Mouse (Mus musculus) 3T3-L1 (cell line): ENCODE results near the gene Rhobtb3.
A peak's percentile ranks its signal among the peaks of the same experiment; 100 is the strongest.

ENCODE experiments used
- DNase-seq: peaks from one replicate; pipeline ENCODE4 v3.0.0-alpha.2; 2015; ENCODE audit warnings: low read depth, low spot score

Gene Rhobtb3

DNA sequence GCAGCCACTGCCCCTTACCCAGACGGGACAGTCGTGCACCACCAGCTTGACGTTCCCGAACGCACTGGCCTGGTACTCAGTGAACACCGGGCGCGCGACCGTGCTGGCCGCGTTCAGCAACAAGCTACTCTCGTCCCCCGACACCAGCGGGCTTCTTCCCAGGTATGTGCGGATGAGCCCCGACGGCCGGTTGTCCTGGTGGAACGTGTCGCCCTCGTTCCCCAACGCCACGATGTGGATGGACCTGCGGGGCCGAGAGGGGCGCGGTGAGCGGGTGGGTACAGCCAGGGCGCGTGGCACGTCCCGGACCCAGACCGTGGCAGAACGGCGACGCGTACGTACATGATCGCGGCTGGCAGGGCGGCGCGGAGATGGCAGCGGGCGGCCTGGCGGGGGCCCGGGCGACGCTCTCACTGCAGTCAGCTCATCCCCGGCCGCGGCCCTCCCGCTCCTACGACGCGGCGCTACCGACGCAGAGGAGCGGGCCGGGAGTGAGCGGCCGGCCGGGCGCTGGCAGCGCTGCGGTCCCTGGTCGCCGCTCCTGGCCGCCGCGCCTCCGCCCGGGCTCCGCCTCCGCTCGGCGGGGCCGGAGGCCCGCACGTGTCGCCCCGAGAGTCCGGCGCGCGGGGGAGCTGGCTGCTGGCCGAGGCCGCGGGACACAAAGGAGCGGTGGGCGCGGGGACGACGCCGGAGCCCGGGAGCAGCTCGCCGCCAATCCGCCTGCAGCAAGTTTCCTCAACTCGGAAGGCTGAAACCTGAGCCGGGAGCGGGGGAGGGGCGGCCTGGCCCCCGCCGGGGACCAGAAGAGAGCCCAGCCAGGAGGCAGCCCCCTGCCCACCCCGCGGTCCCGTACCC is at the start of gene Rhobtb3:
Rhobtb3 (minus strand) TSS at position 737 of the 855 bp plus-strand sequence.
- peak; percentile 78 for DNase-seq

DNA sequence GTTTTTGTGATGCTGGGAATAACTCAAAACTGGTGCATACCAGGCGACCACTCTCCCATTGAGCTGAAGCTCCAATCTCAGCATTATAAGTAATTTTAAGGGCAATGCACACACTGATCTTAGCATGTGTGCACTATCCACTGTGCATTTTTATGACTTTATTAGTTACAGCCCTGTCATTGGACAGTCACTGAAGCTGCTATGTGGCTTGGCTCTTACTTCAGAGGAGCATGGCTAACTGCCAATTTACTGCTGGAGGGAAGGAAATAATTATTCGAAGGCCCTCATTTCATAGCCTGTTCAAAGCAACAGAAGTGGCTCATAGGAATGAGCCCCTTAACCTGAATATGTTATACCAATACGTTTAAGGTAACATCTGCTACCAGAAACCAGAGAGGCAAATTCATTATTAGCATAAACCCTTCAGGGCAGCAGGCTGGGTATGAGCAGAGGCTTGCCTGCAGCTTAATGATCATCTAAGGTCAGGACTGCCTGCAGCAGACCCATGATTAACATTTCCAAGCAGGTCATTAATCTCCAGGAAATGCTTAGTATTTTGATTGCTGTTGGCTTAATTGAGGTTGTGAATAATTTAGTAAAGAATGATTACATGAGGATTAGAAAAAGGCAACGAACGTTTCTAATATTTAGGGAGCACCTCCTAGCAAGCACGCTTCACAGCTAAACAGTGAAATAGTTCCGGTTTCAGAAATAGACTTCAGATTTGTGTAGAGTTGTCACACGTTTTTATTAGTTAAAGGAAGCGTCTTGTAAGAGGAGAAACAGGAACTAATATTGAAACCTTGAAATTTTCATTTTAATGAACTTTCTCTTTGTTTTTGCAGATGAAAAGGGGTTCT is 48.7 kb upstream of the Rhobtb3 start:
- DNase-seq, result peak; percentile 39

DNA sequence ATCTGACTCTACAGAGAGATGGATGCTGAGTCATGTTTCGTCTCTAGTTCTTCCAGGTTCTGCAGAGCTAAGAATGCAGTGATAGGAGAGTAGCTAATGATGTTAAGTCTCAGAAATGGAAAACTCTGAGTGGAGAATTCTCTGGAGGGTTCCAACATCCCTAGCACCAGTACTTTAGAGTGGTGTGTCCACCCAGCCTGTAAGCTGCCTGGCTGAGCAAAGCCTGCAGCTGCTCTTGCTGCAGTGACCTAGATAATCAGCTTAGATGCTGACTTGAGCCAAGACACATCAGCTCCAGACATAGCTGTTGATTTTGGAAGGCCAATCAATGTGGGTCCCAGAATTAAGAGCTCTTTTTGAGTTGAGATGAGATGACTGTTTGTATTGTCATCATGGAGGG is 44.4 kb upstream of the Rhobtb3 start:
- DNase-seq, result peak; percentile 40

DNA sequence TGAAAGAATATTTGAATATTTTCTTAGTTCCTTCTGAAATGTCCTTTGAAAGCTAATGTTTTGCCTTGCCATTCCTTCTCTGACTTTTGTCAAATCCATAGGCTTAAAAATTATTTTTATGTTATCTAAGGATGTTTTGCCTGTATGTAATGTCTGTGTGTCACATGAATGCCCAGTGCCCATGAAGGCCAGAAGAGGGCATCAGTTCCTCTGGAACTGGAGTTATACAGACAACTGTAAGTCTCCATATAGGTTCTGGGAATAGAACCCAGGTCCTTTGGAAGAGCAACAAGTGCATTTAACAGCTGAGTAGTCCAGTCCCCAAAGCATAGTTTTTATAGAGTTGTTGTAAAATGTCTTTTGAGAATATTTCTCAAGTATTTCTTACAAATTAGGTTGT is 38.2 kb upstream of the Rhobtb3 start:
- DNase-seq, result peak; percentile 27

DNA sequence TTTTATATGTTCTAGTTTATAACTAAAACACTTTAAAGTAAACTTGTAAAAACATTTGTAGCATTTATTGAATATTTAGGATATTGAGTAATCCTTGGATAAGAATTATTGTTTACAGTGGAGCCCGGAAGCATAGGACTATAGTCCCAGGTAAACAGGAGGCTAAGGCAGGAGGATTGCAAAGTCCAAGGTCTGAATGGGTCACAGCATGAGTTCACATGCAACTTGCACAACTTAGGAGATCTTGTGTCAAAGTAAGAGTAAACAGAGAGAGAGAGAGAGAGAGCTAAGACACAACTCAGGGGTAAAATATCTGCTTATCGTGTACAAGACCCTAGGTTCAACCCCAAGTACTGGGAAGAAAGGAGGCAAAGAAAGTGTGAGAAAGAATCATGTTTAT is 32.9 kb upstream of the Rhobtb3 start:
- no peak for DNase-seq

DNA sequence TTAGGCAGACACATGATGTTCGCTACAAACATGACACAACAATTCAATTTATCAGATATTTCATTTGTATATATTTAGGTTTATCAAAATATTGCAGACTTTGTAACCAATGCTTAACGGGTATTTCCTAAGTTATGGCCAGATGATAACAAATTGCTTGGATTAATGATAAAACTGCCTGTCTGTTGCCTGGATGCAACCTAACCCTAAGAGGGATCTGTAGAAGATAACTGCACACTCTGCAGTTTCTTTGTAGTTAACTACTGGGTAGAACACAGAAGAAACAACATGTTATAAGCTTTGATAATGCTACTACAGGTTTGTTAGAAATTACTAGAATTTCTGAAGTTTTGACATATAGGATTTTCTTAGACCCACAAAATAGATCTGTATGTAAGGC is 32.5 kb upstream of the Rhobtb3 start:
- no peak for DNase-seq

DNA sequence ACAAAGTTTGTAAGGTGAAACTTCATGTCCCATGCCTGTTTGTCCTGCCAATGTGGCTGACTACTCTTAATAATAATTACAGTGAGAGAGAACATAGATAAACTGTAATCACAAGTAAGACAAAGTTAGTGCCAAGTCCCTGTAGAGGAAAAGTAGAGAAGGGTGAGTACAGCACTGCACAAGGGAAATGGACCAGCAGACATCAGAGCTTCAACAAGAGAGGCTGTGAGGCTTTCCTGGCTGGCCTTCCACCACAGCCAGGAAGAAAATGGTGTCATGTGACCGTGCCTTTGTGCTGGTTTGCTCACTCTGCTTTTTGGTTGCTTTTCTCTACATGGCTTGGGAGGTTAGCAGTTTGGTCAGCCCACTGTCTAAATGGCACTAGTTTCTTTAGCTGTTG is 31.9 kb upstream of the Rhobtb3 start:
- DNase-seq, result no peak

DNA sequence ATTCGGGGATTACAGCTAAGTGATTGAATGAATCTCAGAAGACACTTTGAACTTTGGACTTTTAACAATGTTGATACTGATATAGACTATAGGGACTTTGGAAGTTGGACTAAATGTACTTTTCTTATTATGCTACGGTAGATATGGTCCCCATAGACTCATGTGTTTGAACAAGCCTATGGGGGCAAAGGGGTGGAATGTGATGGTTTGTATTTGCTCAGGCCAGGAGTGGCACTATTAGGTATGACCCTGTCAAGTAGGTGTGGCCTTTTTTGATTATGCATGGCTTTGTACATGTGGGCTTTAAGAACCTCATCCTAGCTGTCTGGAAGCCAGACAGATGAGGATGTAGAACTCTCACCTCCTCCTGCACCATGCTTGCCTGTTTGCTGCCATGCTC is 30.8 kb upstream of the Rhobtb3 start:
- no peak for DNase-seq

DNA sequence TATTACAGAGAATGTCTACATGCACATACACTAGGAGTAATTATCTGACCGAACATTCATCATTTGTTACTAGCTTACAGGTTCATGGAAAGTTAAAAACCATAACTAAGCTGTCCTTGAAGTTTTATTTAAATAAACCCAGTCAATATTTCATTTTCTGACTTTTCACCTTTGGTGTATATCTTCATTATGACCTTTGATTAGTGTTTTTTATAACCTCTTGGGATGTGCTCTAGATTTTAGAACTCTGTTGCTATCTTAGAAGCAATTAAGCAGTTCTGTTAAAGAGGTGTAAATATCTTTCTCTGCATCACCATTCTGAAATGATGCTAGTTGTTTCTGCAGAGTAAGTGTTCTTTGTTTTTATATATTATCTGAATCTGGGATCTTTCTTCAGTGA is 23.1 kb upstream of the Rhobtb3 start, which contains the start of gene Spata9:
Spata9 (plus strand) TSS at position 301 of the 400 bp plus-strand sequence.
- DNase-seq, result no peak

- no peak for DNase-seq
These were observed 11.8 kb upstream of the Rhobtb3 start for GRCm38 (mm10) chr13:75955357-75955992.

GRCm38 (mm10) chr13:75950295-75950694 is 6.6 kb upstream of the Rhobtb3 start:
- DNase-seq, result peak; percentile 78

DNA sequence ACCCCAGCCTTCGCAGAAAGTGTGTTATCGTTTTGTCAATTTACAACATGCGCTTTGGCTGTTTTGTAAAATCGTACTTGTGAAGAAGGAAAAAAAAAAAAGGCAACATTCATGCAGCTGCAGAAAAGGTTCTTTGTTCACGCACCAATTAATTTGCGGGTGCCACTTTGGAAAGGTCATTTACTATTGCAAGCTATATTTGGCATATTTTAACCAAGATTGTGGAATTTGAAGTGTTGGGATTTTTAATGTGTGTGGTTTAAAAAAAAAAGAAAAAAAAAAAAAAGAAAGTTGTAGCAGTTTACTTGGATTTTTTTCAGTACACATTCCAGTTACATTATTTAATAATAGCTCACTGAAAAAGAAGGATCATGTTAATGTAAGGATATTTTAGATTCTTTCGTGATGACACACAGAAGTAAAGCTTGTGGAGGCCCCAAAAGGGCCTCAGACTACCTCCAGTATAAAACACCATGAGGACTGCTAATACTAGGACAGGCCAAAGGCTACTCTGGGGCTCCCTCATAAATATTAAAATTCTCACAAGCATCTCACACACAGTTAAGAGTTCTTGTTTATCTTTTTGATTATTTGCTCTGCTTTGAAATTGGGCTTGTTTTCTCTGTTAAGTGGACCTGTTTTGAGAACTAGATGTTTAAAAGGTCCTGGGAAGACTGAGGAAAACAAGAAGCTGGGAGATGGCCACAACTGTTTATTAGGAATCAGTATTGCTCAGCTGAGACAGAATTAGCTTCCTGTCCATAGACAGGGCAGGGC is 507 bp upstream of the Rhobtb3 start:
- DNase-seq, result peak; percentile 77

DNA sequence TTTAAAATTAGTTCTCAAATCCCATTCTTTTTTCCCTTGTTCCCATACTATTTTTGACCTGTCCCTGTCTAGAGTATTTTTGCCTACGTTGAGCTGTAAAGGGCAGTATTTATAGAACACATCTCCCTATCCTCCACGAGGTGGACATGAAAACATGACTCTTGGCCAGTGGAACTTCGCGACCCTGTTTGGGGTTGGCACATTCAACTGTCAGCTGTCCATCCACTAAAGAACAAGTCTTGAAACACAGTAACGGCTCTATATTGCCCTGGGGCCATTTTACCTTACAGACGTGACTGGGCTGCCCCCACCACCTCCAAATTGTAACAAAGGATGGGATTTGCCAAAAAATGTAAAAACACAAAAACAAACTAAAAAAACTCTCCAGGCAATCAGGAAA is 994 bp downstream of the Rhobtb3 start:
- DNase-seq, result peak; percentile 77

- peak; percentile 32 for DNase-seq
These were observed 2.0 kb downstream of the Rhobtb3 start for GRCm38 (mm10) chr13:75941518-75942295.

DNA sequence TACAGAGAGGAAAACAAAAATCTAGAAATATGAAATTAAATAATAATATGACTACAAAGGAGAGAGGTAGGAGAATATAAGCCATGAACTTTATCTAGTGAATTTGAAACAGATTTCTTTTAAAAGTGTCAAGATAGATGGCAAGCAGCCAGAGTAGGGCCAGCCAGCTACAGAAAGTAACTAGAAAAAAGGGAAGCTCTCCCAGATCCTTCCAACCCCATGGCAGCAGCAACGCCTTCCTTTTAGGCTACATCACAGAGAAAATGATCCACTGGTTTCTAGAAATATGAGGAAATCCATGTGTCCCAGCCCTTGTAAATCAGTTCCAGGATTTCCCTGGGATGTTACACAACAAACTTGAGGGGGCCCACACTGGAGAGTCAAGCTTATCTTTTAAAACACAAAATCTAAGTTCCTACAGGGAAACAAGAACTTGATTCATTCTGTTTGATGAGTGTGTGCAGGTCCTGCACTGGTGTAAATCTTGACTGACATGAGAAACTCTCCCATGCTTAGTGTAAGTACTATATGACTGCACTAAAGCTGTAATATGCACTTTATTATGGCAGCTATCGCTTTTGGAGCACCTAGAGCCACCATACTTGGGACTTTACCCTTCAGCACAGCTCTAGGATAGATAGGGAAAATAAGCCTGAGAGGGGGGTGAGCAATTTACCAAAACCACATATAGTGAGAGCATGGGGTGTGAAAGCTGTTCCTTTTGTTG is 2.8 kb downstream of the Rhobtb3 start:
- peak; percentile 9 for DNase-seq

GRCm38 (mm10) chr13:75938866-75939265 is 4.9 kb downstream of the Rhobtb3 start:
- DNase-seq, result no peak

GRCm38 (mm10) chr13:75933287-75933686 is 10.4 kb downstream of the Rhobtb3 start:
- DNase-seq, result no peak

DNA sequence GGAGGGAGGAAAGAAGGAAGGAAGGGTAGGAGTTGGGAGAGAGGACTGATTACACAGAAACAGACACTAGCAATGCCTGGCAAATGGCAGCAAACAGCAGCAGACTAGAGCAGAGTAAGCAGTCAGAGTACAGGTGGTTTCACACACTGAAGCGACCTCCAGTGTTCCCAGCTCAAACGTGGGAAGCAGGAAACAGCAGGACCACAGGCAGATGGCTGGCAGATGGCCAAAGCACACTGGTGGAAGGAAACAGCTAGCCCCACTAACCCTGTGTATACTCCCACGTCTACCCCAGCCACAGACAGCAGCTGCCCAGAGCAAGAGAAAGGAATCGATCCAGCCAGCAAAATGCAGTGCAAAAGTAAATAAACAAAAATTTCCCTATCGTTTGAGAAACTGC is 12.7 kb downstream of the Rhobtb3 start:
- peak; percentile 40 for DNase-seq

DNA sequence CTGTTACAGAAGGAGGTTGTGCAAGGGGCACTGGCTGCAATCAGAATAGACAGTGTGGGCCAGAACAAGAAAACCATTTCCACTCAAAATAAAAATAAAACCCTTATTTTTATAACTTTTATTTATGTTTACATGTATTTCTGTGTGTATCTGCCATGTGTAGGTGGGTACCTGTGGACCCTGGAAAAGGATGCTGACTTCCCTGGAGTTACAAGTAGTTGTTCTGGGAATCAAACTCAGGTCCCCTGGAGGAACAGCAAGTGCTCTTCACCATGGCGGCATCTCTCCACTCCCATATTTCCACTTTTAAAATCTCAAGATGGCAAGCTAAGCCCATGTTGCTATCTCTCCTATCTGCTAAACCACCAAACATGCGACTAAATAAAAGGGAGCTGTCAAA is 13.1 kb downstream of the Rhobtb3 start:
- no peak for DNase-seq

DNA sequence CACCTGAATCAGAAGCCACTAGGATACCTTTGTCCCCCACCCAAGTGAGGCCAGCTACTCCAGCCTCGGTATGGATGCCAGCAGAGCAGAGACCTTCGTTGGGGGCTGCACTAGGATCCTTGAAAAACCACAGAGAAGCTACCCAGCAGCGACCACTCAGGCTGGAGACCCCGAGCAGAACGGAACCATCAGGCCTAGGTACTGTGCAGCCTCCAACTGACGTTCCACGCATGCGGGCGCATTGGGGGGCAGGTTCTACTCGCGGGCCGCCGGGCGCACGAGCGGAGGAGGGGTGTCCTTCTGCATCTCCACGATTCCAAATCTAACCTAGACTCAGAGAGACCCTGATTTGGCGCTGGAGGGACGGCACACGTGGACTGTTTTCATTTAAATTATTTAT is 13.7 kb downstream of the Rhobtb3 start:
- DNase-seq, result no peak
